Mouse (Mus musculus) heart, embryonic 11.5 days (tissue): Measurements from ENCODE around the gene Prepl. TPM values are rescaled to one million over a fixed set of nuclear protein-coding genes. Genes with fewer than 3 reads are reported as not detected.

ENCODE experiments used
- ATAC-seq: fragments of 200-750 bp; cut with Nextera tagmentation; replicated peaks from 2 replicates; pipeline ENCODE4 v1.8.0; 2017; ENCODE audit warnings: moderate library complexity; ENCODE audit not compliant: insufficient number of reproducible peaks, low FRiP score, low TSS enrichment
- H3K27ac ChIP-seq: fragments of 300-500 bp; sonication (generic); 2 replicates; pipeline ENCODE4 v1.5.1; 2014; ENCODE audit warnings: mild to moderate bottlenecking, low read depth, low read length
- H3K27me3 ChIP-seq: fragments of 300-500 bp; sonication (generic); 2 replicates; pipeline ENCODE4 v1.6.1; 2014; ENCODE audit warnings: mild to moderate bottlenecking, low read length, mixed read lengths; ENCODE audit not compliant: control insufficient read depth, insufficient read depth
- H3K36me3 ChIP-seq: fragments of 300-500 bp; sonication (generic); 2 replicates; pipeline ENCODE4 v1.6.1; 2014; ENCODE audit warnings: mild to moderate bottlenecking, low read length, moderate library complexity, mixed read lengths; ENCODE audit not compliant: control insufficient read depth, insufficient read depth
- H3K4me1 ChIP-seq: fragments of 300-500 bp; sonication (generic); 2 replicates; pipeline ENCODE4 v1.6.1; 2014; ENCODE audit warnings: low read length; ENCODE audit not compliant: control insufficient read depth, insufficient read depth
- H3K4me2 ChIP-seq: fragments of 300-500 bp; sonication (generic); 2 replicates; pipeline ENCODE4 v1.6.1; 2014; ENCODE audit warnings: mild to moderate bottlenecking, moderate library complexity
- H3K4me3 ChIP-seq: fragments of 300-500 bp; sonication (generic); 2 replicates; pipeline ENCODE4 v1.5.1; 2014; ENCODE audit warnings: low read depth, low read length
- H3K9ac ChIP-seq: fragments of 300-500 bp; sonication (generic); 2 replicates; pipeline ENCODE4 v1.6.1; 2014; ENCODE audit warnings: mild to moderate bottlenecking, low read depth, low read length, moderate library complexity
- H3K9me3 ChIP-seq: fragments of 300-500 bp; sonication (generic); replicated peaks from 2 replicates; pipeline ENCODE4 v1.6.1; 2016; ENCODE audit warnings: low read length; ENCODE audit not compliant: control insufficient read depth
- WGBS: fragments of 180-500 bp; shearing (Covaris S2); extraction: QIAGEN DNeasy Blood & Tissue Kit; methylation state at CpG from one replicate; pipeline ENCODE4 v1.1.7; 2014; ENCODE audit not compliant: insufficient replicate concordance; 5-methylcytosine and 5-hydroxymethylcytosine counted together
- polyA plus RNA-seq: library from polyadenylated mRNA; unstranded; fragments of >200 nt; fragmentation: Nextera tagmentation; extraction: Ambion mirVana; gene quantifications from 2 replicates; pipeline ENCODE4 v1.2.1, GENCODE M21; 2014

The Prepl gene
- polyA plus RNA-seq, 1 experiment from 2014 or later = 27.1 TPM

GRCm38 (mm10) chr17:85098677-85099323, 8.8 kb upstream of the Prepl start:
- no peaks in the 10 kb centered on the region for H3K4me1 ChIP-seq
- 92% methylated on average over 7 of the region's 7 CpGs for WGBS
- ATAC-seq = no peak
- no peaks in the 10 kb centered on the region for H3K27me3 ChIP-seq
- H3K9me3 ChIP-seq = no peaks in the 10 kb centered on the region
- no peak overlapping the region for H3K4me3 ChIP-seq
- peaks cover 12% of the 10 kb centered on the region; the same call in 1 of the 2 replicates for H3K36me3 ChIP-seq
- H3K27ac ChIP-seq = no peak overlapping the region
- no peak overlapping the region for H3K9ac ChIP-seq
- H3K4me2 ChIP-seq = no peak overlapping the region

DNA sequence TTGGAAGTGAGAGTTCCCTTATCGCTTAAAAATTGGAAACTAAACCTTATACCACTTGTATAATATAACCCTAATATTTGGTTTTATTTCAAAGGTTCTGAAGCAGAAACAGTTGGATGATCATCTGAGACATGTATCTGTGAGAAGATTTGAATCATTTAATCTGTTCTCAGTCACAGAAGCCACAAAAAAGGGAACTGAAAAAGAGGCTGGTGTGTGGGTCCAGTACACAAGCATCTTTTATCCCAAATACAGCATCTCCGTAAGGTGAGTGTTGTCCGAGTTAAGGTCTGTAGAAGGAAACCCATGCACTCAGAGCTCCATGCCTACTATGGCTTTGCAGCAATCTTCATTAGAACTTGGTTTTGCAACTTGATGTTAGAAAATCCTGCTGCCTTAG, 6.4 kb upstream of the Prepl start:
- H3K4me1 ChIP-seq = no peaks in the 10 kb centered on the region
- WGBS = 94% methylated on average over 3 of the region's 3 CpGs

DNA sequence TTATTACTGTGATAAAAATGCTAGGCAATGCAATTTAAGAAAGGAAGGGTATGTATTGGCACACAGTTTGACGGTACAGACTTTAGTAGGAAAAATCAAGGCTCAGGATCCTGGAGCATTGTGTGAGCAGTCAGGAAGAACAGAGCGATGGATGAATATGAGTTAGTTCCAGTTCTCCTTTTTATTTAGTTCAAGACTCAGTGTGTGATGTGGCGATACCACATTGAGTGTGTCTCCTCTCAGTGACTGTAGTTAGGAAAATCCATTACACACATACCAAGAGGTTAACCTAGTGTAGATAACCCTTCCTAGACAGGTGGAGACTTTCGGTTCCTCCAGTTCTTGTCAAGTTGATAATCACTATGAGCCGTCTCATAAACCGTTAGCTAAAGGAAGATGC, 1.7 kb upstream of the Prepl start:
- H3K4me1 ChIP-seq = peaks cover 2% of the 10 kb centered on the region; the same call in 1 of the 2 replicates
- H3K9ac ChIP-seq = no peak overlapping the region
- no peak overlapping the region for H3K27ac ChIP-seq
- WGBS = 89% methylated on average over 6 of the region's 6 CpGs
- no peaks in the 10 kb centered on the region for H3K27me3 ChIP-seq
- no peak overlapping the region for H3K4me3 ChIP-seq
- no peaks in the 10 kb centered on the region for H3K36me3 ChIP-seq
- ATAC-seq = no peak
- H3K9me3 ChIP-seq = no peaks in the 10 kb centered on the region
- H3K4me2 ChIP-seq = peak overlapping the region; percentile 89; the same call in 1 of the 2 replicates

More for the DNA sequence above, 6.4 kb upstream of the Prepl start:
- Histone ChIP-seq H3K4me2 (no peak overlapping the region), H3K4me3 (no peak overlapping the region), H3K9me3 (no peaks in the 10 kb centered on the region), H3K36me3 (peaks cover 12% of the 10 kb centered on the region; the same call in 1 of the 2 replicates), H3K9ac (no peak overlapping the region), H3K27ac (no peak overlapping the region), H3K27me3 (no peaks in the 10 kb centered on the region)
- no peak for ATAC-seq

DNA sequence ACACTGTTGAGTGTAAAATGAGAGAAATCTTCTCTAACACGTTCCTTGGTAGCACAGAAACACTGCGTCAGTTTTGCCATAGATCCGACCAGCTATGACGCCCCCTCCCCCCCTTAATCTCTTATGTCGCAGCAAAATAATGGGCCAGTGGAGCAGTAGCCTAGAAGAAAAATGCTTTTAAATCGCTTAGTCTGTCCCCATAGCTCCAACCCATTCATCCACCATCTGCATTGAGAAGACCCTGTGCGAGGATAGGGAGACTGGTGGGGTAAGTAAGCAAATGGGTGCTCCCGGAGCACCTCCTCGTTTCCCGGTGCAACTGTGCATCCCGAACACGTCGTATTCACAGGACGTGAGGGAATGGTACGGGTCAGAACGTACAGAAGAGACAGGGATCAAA, 420 bp downstream of the Prepl start:
- Histone ChIP-seq H3K4me3 (peak overlapping the region; percentile 95), H3K4me1 (peaks cover 8% of the 10 kb centered on the region), H3K4me2 (peak overlapping the region; percentile 89), H3K9ac (peak overlapping the region; percentile 82), H3K27ac (peak overlapping the region; percentile 85), H3K27me3 (no peaks in the 10 kb centered on the region), H3K9me3 (no peaks in the 10 kb centered on the region), H3K36me3 (no peaks in the 10 kb centered on the region)
- no peak for ATAC-seq
- WGBS = 1% methylated on average over 16 of the region's 16 CpGs

GRCm38 (mm10) chr17:85089011-85089410, 1.0 kb downstream of the Prepl start:
- no peak overlapping the region for H3K27ac ChIP-seq
- 55% methylated on average over 6 of the region's 6 CpGs for WGBS
- ATAC-seq = no peak

GRCm38 (mm10) chr17:85088401-85088800, 1.6 kb downstream of the Prepl start:
- H3K36me3 ChIP-seq = no peaks in the 10 kb centered on the region
- peaks cover 8% of the 10 kb centered on the region for H3K4me1 ChIP-seq
- no peaks in the 10 kb centered on the region for H3K27me3 ChIP-seq
- no peaks in the 10 kb centered on the region for H3K9me3 ChIP-seq
- no peak overlapping the region for H3K4me3 ChIP-seq
- no peak overlapping the region for H3K27ac ChIP-seq
- 90% methylated on average over 11 of the region's 11 CpGs for WGBS
- no peak overlapping the region for H3K9ac ChIP-seq
- H3K4me2 ChIP-seq = no peak overlapping the region
- ATAC-seq = no peak

More at GRCm38 (mm10) chr17:85089011-85089410, 1.0 kb downstream of the Prepl start:
- no peaks in the 10 kb centered on the region for H3K9me3 ChIP-seq
- H3K9ac ChIP-seq = no peak overlapping the region
- H3K4me3 ChIP-seq = peak overlapping the region; percentile 95
- peak overlapping the region; percentile 89 for H3K4me2 ChIP-seq
- peaks cover 8% of the 10 kb centered on the region for H3K4me1 ChIP-seq
- no peaks in the 10 kb centered on the region for H3K36me3 ChIP-seq
- H3K27me3 ChIP-seq = no peaks in the 10 kb centered on the region

- Histone ChIP-seq H3K27me3 (no peaks in the 10 kb centered on the region), H3K4me2 (no peak overlapping the region), H3K27ac (no peak overlapping the region), H3K36me3 (no peaks in the 10 kb centered on the region), H3K9ac (no peak overlapping the region), H3K4me1 (peaks cover 8% of the 10 kb centered on the region), H3K4me3 (no peak overlapping the region), H3K9me3 (no peaks in the 10 kb centered on the region)
- ATAC-seq = no peak
- WGBS = 64% methylated on average over 5 of the region's 5 CpGs
Measured at GRCm38 (mm10) chr17:85087591-85087990, 2.5 kb downstream of the Prepl start.

DNA sequence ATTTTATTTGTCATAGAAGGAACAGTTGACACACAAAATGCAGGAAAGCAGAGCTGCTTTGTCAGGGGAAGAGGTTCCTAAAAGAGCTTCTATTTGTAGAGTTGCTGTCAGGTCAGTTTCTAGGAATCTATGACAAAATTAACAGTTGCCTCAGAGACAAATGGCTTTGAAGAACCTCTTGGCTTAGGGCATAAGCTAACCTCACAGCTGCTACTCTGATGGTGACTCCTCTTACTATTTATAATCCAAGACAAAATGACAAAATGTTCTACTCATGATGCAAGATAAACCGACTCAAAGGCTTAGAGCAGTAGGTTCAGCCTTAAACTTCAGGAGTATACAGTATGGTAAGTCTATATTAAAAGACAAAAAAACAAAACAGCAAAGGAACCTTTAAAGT, 3.5 kb downstream of the Prepl start:
- no peak for ATAC-seq
- H3K4me3 ChIP-seq = no peak overlapping the region
- no peaks in the 10 kb centered on the region for H3K36me3 ChIP-seq
- H3K9ac ChIP-seq = no peak overlapping the region
- peaks cover 8% of the 10 kb centered on the region for H3K4me1 ChIP-seq
- H3K4me2 ChIP-seq = no peak overlapping the region
- H3K9me3 ChIP-seq = no peaks in the 10 kb centered on the region
- no peaks in the 10 kb centered on the region for H3K27me3 ChIP-seq
- H3K27ac ChIP-seq = no peak overlapping the region
- WGBS = 86% methylated on average over 1 of the region's 1 CpGs

DNA sequence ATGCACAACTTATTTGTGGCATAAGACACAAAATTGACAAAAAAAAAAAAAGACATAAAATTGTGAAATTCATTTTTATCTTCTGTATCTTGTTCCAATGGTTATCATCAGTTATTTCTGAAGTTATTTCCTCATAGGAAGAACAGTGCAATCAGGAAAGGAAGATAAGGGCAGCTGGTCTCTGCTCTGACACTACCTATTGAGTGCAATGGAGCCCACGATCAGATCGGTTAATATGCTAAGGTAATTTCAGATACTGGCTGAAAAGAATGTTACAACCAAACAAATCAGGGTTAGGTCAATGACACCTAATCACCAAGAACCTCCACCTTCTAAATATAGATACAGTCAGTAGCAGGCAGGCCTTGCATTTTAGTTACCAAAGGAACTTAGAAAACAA, 4.7 kb downstream of the Prepl start:
- no peak overlapping the region for H3K4me2 ChIP-seq
- H3K4me1 ChIP-seq = peaks cover 8% of the 10 kb centered on the region
- H3K27ac ChIP-seq = no peak overlapping the region
- 69% methylated on average over 2 of the region's 2 CpGs for WGBS
- no peak for ATAC-seq
- H3K9me3 ChIP-seq = no peaks in the 10 kb centered on the region
- H3K27me3 ChIP-seq = no peaks in the 10 kb centered on the region
- H3K4me3 ChIP-seq = no peak overlapping the region
- no peak overlapping the region for H3K9ac ChIP-seq
- H3K36me3 ChIP-seq = no peaks in the 10 kb centered on the region
